Mouse (Mus musculus): ENCODE measurements around the gene Polr2m.

DNA sequence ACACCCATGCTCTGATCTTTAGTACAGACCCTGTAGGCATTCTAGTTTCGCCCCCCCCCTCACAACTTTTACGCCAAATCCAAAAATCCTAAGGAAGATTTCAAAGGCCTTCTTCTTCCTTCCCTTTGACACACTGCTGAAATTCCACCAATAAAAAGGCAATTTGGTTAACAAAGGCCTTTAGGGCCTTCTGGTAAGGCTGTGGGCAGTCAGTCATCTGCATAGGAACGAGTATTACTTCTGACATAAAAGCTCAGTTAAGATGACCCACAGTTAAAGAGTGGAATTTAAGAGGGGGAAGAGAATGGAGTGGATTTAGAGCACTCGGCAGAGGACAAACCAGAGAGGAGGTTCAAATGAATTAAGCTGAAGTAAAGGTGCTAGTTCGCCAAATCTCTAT is 8.0 kb upstream of the Polr2m start:
- TF ChIP-seq CTCF (IDR thresholded peaks at IDR 0.05; ENCODE audit: borderline replicate concordance, insufficient read depth, low read depth, low read length) (no peak), POLR2A (IDR thresholded peaks at IDR 0.05; ENCODE audit: borderline replicate concordance, insufficient read depth, low read length) (no peak)

Data from cerebellum, adult 2 months (tissue).